Mouse (Mus musculus): ENCODE results near the gene Qsox1. TPM values are rescaled to one million over a fixed set of nuclear protein-coding genes. Genes with fewer than 3 reads are reported as not detected.

The Qsox1 gene
- polyA plus RNA-seq, 1 experiment from 2014 or later, result 23.5 TPM

DNA sequence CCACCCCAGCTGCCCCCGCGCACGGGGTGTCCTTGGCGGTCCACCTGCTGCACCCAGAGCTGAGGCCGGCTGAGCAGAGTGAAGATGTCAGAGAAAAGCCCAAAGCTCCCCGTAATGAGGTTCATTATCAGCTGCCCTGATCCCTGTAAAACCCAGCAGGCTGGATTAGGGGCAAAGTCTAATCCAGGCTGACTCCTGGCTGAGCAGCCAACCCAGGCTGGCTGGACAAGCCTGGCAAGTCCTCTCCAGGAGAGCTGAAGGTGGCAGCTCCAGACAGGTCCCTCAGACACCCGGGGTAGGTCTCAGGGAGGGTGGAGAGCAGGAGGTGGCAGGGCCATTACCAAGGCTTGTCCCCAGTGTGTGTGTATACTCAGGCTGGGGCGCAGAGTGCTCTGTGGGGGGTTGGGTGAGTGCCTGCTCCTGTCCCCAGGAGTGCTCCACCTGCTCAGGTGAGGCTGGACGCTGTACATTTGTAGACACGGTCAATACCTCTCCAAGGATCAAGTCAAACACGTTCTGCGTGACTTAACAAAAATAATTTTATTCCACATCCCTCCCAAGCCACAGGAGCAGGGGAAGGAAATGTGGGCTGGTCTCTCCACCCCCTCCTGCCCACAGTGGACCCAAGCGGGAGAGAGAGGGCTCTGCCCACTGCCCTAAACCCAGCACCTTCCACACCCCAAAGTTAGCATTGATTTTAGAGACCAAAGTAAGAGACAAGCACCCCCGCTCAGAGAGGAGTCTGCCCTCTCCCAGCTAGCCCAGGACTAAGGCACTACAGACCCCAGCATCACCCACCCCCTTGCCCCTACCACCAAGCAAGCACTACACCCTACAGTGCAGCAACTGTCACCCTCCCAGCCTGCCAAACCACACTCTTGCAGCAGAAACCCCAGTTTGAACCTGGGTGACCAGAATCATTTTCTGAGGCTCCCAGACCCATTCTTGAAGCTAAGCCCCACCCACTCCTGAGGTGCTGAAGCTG is 34.8 kb downstream of the Qsox1 start:
- 70% methylated on average over 14 of the region's 14 CpGs for WGBS
- H3K4me1 ChIP-seq (replicated peaks), result no peaks in the 10 kb centered on the region
- no peak overlapping the region for H3K27ac ChIP-seq
- ATAC-seq (ENCODE audit: insufficient number of reproducible peaks, insufficient read depth, low FRiP score, low TSS enrichment, low read depth), result 0 out of 2 replicates have a peak, but pooled peaks have one; percentile 32
- H3K27me3 ChIP-seq, result no peaks in the 10 kb centered on the region
- no peak overlapping the region for H3K9ac ChIP-seq (replicated peaks)
- no peaks in the 10 kb centered on the region for H3K9me3 ChIP-seq
- no peak overlapping the region for H3K4me2 ChIP-seq
- H3K4me3 ChIP-seq (replicated peaks), result no peak overlapping the region
- H3K36me3 ChIP-seq, result peaks cover 40% of the 10 kb centered on the region

DNA sequence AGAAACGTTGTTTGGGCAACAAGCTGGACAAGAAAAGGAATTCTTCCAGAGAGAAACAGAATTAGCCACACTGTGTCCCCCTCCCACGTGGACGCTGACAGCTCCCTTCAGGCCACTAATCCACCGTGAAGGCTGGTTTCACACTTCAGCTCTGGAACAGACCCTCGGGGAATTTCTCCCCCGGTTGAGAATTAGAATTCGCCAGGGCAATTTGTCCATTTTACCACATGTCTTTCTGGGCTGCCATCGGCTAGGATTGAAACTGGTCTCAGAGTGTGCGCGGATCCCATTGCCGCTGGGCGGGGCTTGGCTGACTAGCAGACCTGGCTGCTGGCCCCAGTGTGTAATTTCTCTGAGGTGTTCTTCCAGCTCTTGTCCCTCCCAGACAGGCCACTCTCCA is 53.5 kb downstream of the Qsox1 start:
- Histone ChIP-seq H3K4me1 (replicated peaks) (0 out of 2 replicates have a peak, but pooled peaks cover 4% of the 10 kb centered on the region), H3K9me3 (no peaks in the 10 kb centered on the region), H3K4me2 (no peak overlapping the region), H3K36me3 (no peaks in the 10 kb centered on the region), H3K9ac (replicated peaks) (no peak overlapping the region), H3K4me3 (replicated peaks) (no peak overlapping the region), H3K27ac (no peak overlapping the region), H3K27me3 (peaks cover 7% of the 10 kb centered on the region)
- 53% methylated on average over 12 of the region's 12 CpGs for WGBS
- no peak for ATAC-seq (ENCODE audit: insufficient number of reproducible peaks, insufficient read depth, low FRiP score, low TSS enrichment, low read depth)

DNA sequence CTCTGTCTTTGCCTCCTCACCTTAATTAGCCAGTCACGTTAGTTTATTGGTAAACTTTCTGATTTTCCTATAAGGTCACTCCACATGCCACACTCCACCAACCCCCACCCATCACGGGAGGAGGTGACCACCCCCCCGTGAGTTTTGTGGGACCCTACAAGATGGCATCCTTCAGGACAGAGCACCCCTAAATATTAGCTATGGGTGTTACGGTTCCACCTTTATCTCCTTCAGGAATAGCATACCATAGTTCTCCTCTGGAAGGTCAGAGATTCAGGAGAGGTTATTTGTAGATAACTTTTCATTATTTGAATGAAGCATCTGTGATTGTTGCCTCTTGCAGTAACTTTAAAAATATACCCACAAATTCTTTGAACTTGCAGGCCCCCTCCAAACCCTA is 54.0 kb downstream of the Qsox1 start:
- Histone ChIP-seq H3K27ac (no peak overlapping the region), H3K9ac (replicated peaks) (no peak overlapping the region), H3K27me3 (peaks cover 11% of the 10 kb centered on the region), H3K36me3 (no peaks in the 10 kb centered on the region), H3K4me1 (replicated peaks) (0 out of 2 replicates have a peak, but pooled peaks cover 4% of the 10 kb centered on the region), H3K4me3 (replicated peaks) (no peak overlapping the region), H3K4me2 (no peak overlapping the region), H3K9me3 (no peaks in the 10 kb centered on the region)
- ATAC-seq (ENCODE audit: insufficient number of reproducible peaks, insufficient read depth, low FRiP score, low TSS enrichment, low read depth), result no peak
- 83% methylated on average over 4 of the region's 4 CpGs for WGBS

DNA sequence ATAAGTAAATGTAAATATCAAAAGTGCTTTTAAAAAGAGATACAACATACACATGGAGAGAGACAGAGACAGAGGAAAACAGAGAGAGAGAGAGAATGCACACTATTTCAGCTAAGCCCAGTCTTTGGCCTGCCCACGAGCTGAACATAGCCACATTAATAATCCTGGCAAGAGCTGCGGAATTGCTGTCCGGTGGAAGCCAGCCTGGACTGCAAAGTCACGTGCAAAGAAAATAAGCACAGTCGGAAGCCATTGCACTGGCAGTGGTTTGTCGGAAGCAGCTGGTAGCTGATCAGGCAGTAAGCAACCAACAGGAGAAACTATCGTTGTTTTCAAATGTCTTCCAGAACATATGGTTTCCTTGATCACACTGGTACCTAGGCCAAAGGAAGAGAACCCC is 55.1 kb downstream of the Qsox1 start:
- 74% methylated on average over 7 of the region's 7 CpGs for WGBS
- 0 out of 2 replicates have a peak, but pooled peaks cover 4% of the 10 kb centered on the region for H3K4me1 ChIP-seq (replicated peaks)
- H3K27me3 ChIP-seq, result peaks cover 22% of the 10 kb centered on the region
- H3K9me3 ChIP-seq, result no peaks in the 10 kb centered on the region
- H3K4me2 ChIP-seq, result no peak overlapping the region
- H3K9ac ChIP-seq (replicated peaks), result no peak overlapping the region
- ATAC-seq (ENCODE audit: insufficient number of reproducible peaks, insufficient read depth, low FRiP score, low TSS enrichment, low read depth), result no peak
- no peaks in the 10 kb centered on the region for H3K36me3 ChIP-seq
- H3K27ac ChIP-seq, result no peak overlapping the region
- no peak overlapping the region for H3K4me3 ChIP-seq (replicated peaks)

DNA sequence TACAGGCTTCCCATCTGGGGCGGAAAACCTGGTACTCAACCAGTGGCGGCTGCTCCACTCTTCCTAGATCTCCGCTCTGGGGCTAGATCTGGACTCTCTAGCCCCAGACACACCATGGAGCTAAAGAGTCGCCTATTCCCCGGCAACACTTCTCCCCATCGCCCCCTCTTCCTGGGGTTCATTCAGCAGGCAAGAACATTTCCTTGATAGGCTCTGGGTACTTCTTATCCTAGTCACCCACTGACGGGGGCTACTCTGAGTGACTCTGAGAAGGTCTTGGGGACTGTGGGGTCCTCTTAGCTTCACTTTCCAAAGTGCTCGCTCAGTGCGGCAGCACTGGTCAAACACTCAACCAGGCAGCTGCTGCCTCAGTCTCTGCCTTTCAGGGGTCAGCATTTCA is 59.3 kb downstream of the Qsox1 start:
- no peak overlapping the region for H3K4me3 ChIP-seq (replicated peaks)
- H3K36me3 ChIP-seq, result no peaks in the 10 kb centered on the region
- no peak overlapping the region for H3K4me2 ChIP-seq
- no peaks in the 10 kb centered on the region for H3K9me3 ChIP-seq
- 73% methylated on average over 9 of the region's 9 CpGs for WGBS
- ATAC-seq (ENCODE audit: insufficient number of reproducible peaks, insufficient read depth, low FRiP score, low TSS enrichment, low read depth), result no peak
- peaks cover 64% of the 10 kb centered on the region for H3K27me3 ChIP-seq
- H3K27ac ChIP-seq, result no peak overlapping the region
- no peak overlapping the region for H3K9ac ChIP-seq (replicated peaks)
- peaks cover 3% of the 10 kb centered on the region; the same call in 1 of the 2 replicates for H3K4me1 ChIP-seq (replicated peaks)

DNA sequence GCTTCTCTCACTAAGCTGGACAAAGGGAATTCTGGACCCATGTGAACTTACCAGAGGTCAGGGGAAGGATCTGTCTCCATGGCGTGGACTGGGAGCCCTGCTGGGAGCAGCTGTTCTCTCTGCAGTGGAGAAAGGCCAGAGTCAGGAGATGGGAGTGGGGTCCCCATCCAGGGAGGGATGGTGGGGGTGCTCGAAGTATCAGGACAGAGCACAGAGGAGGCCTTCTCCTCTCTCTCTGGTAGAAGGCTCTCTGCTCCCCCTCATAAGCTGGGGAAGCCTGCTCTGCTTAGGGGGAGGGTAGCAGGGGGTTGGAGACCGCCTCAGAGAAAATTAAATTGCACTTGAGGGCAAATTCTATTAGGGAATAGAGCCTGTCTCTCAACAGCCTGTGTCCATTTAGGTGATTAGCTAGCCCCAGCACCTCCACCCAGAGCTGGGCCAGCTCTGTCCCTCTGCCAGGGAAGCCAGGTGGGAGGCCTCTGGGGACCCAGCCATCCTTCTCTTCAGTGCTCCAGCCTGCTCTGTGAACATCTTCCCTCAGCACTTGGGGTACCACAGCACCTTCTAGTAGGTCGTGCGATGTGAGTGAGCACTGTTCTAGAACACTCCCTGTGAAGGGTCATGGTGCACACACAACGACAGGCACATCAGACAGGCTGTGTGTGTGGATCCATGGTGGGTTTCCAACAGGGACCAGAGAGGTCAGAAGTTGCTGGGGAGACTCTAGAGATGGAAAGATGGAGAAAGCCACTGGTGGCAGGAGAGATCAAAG is 61.0 kb downstream of the Qsox1 start, which contains the start of gene Lhx4:
Lhx4 (minus strand) TSS at position 201 of the 772 bp plus-strand sequence.
- no peak for ATAC-seq (ENCODE audit: insufficient number of reproducible peaks, insufficient read depth, low FRiP score, low TSS enrichment, low read depth)
- peaks cover 82% of the 10 kb centered on the region for H3K27me3 ChIP-seq
- 54% methylated on average over 6 of the region's 6 CpGs for WGBS

DNA sequence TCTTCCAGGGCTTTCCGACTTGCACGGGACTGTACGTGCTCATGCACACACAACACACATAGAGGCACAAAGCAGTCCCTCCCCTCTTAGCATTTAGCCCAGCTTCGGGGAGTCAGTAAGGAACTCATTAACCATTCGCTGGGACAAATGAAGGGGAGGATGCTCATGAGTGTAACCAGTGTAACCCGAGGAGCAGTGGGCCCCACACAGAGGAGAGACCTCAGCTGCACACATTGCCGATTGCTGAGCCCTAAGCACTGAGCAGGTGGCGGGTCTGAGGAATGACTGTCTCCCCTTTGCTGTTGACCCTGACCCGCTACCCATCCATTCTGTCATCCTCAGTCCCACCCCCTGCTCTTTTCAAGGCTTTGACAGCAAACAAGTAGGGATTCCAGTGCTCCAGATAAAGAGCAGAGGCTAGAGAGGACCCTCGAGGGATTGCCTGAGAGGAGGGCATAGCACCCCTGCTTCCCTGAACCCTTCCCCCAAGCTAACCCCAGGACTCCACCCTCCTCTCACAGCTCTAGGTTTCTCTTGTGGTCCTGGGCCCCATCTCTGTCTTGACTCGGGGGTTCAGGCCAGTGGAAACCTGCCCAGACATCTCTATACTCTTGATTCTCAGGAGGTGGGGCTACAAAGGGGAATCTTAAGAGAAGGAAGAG is 62.0 kb downstream of the Qsox1 start:
- ATAC-seq (ENCODE audit: insufficient number of reproducible peaks, insufficient read depth, low FRiP score, low TSS enrichment, low read depth), result no peak; the same call in 1 of the 2 replicates
- peaks cover 92% of the 10 kb centered on the region for H3K27me3 ChIP-seq
- no peaks in the 10 kb centered on the region for H3K9me3 ChIP-seq
- H3K36me3 ChIP-seq, result no peaks in the 10 kb centered on the region
- WGBS, result 12% methylated on average over 11 of the region's 11 CpGs
- H3K9ac ChIP-seq (replicated peaks), result no peak overlapping the region
- no peak overlapping the region for H3K4me3 ChIP-seq (replicated peaks)
- H3K4me1 ChIP-seq (replicated peaks), result peaks cover 3% of the 10 kb centered on the region; the same call in 1 of the 2 replicates
- no peak overlapping the region for H3K27ac ChIP-seq
- no peak overlapping the region for H3K4me2 ChIP-seq

More for the DNA sequence above, 61.0 kb downstream of the Qsox1 start, which contains the start of gene Lhx4:
- H3K27ac ChIP-seq, result no peak within 1 kb of the TSS
- H3K9me3 ChIP-seq, result no peaks in the 10 kb centered on the region
- H3K36me3 ChIP-seq, result no peaks in the 10 kb centered on the region
- no peak within 1 kb of the TSS for H3K9ac ChIP-seq (replicated peaks)
- H3K4me2 ChIP-seq, result no peak within 1 kb of the TSS
- peaks cover 3% of the 10 kb centered on the region; the same call in 1 of the 2 replicates for H3K4me1 ChIP-seq (replicated peaks)
- no peak within 1 kb of the TSS for H3K4me3 ChIP-seq (replicated peaks)

DNA sequence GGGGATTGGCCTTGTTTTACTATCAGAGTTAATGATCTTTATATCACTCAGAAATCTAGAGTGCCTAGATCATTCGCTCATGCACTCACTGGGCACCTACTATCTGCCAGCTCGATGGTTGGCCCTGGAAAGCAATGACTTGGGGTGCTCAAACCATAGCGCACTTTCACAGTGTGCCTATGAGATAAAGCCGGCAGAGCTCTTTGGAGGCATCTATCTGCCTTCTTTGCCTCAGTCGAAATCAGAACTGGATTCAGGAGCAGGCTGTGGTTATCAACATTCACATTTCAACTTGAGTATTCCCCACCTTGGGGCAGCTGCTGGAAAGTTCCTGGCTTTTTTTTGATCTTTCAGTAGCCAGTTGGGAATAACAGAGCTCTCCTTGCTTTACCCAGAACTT is 64.8 kb downstream of the Qsox1 start:
- H3K27me3 ChIP-seq, result peaks cover 88% of the 10 kb centered on the region
- H3K9me3 ChIP-seq, result no peaks in the 10 kb centered on the region
- no peak overlapping the region for H3K9ac ChIP-seq (replicated peaks)
- ATAC-seq (ENCODE audit: insufficient number of reproducible peaks, insufficient read depth, low FRiP score, low TSS enrichment, low read depth), result no peak
- no peak overlapping the region for H3K27ac ChIP-seq
- WGBS, result 64% methylated on average over 5 of the region's 5 CpGs
- no peak overlapping the region for H3K4me2 ChIP-seq
- H3K4me1 ChIP-seq (replicated peaks), result peaks cover 4% of the 10 kb centered on the region
- no peak overlapping the region for H3K4me3 ChIP-seq (replicated peaks)
- no peaks in the 10 kb centered on the region for H3K36me3 ChIP-seq

DNA sequence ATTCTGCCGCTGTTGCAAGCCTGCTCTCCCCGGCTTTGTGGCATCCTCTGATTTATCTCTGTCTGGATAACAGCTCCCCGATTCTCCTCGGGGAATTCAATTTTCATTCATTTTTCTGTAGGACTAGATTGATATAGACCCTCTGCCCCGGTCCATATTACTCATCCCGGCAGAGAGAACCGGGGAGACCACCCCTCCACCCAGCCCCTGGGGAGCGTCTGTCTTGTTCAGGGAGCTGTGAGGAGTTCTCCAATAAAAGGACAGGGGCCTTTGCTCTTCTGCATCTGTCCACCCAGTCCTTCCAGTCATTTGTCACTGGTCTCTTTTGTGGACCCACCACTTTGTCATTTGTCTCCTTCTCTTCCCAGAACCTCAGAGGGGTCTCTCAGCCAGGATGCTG is 65.7 kb downstream of the Qsox1 start:
- Histone ChIP-seq H3K27me3 (peaks cover 88% of the 10 kb centered on the region), H3K9ac (replicated peaks) (no peak overlapping the region), H3K9me3 (no peaks in the 10 kb centered on the region), H3K27ac (no peak overlapping the region), H3K4me2 (no peak overlapping the region), H3K4me1 (replicated peaks) (peaks cover 13% of the 10 kb centered on the region), H3K36me3 (no peaks in the 10 kb centered on the region), H3K4me3 (replicated peaks) (no peak overlapping the region)
- 12% methylated on average over 8 of the region's 8 CpGs for WGBS
- ATAC-seq (ENCODE audit: insufficient number of reproducible peaks, insufficient read depth, low FRiP score, low TSS enrichment, low read depth), result no peak

DNA sequence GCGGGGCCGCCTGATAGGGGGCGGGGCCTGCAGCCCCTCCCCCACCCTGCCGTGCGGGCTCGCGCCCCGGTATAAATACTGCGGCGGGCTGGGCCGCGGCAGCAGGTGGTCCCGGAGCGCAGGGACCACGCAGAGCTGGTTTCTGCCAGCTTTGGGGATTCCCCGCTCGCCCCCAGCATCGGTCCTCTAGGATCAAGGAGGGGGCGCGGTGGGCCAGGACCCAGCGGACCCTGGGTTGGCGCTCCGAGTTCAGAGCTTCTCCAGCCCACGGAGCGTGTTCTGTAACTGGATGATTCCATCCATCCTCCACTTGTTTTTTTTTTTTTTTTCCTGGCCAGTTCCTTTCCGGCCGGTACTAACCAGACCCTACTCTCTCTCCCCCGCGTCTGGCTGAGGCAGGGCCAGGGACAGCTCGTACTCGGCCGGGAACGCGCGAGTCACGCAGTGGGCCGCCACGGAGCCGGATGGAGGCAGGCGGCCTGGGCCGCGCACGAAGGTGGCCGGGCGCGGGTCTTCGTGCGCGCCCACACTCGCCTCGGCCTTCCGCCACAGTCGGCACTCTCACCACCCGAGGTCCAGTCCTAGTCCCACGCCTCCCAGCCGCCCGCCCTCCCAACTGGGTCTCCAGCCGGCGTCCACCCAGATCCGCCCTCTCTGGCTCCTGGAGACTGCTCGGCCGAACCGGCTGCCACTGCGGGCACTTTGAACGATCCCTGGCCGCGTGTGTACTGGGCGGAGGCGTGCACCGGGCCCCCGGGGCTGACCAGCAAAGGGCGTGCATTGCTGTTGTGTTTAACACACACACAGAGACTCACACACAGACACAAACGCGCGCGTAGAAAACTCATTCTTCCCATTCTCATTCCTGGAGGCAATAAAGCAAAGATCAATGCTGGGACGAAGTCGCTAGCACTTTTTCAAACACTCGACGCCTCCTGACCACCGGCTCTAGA is 70.0 kb downstream of the Qsox1 start:
- H3K36me3 ChIP-seq, result no peaks in the 10 kb centered on the region
- peak overlapping the region; percentile 91 for H3K4me2 ChIP-seq
- peak; percentile 76 for ATAC-seq (ENCODE audit: insufficient number of reproducible peaks, insufficient read depth, low FRiP score, low TSS enrichment, low read depth)
- peaks cover 88% of the 10 kb centered on the region for H3K27me3 ChIP-seq
- WGBS, result 1% methylated on average over 81 of the region's 81 CpGs
- peak overlapping the region; percentile 50 for H3K4me3 ChIP-seq (replicated peaks)
- peak overlapping the region; percentile 45 for H3K9ac ChIP-seq (replicated peaks)
- no peaks in the 10 kb centered on the region for H3K9me3 ChIP-seq
- H3K27ac ChIP-seq, result no peak overlapping the region
- peaks cover 29% of the 10 kb centered on the region for H3K4me1 ChIP-seq (replicated peaks)
